Comparison of ENCODE assay signal across 11 mouse cellular contexts in the genomic region with DNA sequence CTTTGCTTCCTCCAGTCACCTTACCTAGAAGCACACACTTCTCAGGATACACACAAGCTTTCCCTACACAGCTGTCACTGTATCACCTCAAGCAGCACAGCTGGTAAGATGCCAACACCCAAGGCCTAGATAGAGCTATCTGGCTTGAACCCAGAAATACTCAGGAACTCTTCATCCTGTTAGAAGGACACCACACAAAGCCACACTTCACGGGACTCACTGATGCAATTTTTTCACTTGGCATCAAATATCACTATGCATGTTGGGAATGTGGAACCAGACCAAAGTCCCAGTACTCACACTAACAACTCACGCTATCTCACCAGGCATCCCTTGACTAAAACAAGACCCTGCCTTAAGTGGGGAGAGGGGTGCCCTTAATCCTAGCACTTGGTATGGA. TPM values are rescaled to one million over a fixed set of nuclear protein-coding genes. Genes with fewer than 3 reads are reported as not detected.
A peak's percentile ranks its signal among the peaks of the same experiment; 100 is the strongest.
DNase-seq lines count a peak whose midpoint lies in the region; ATAC-seq lines count a peak whose summit lies in the region.
"Had no signal": no experiment of that assay in that cellular context is flagged by ENCODE, and none has a peak within 500 bp of the region (broad histone marks: within the 10 kb centered on the region; RNA-seq: fewer than 3 reads in every experiment).

No protein-coding gene starts in this region.

- H3K9me3 ChIP-seq in hindbrain, embryonic 10.5 days, result no peaks in the 10 kb centered on the region
- H3K9me3 ChIP-seq in hindbrain, embryonic 11.5 days (ENCODE audit: control insufficient read depth, low read length), result no peaks in the 10 kb centered on the region
- no peaks in the 10 kb centered on the region for H3K9me3 ChIP-seq in forebrain, embryonic 14.5 days (replicated peaks; ENCODE audit: control insufficient read depth, low read length)

- H3K27ac ChIP-seq in hindbrain, embryonic 10.5 days, result no peak overlapping the region
- no peak overlapping the region for H3K27ac ChIP-seq in hindbrain, embryonic 11.5 days (ENCODE audit: low read depth, low read length)
- no peak overlapping the region for H3K27ac ChIP-seq in forebrain, embryonic 14.5 days (ENCODE audit: low read depth, low read length)

- peak overlapping the region; percentile 91 for H3K4me3 ChIP-seq in hindbrain, embryonic 10.5 days
- no peak overlapping the region for H3K4me3 ChIP-seq in hindbrain, embryonic 11.5 days (ENCODE audit: low read depth, low read length)
- H3K4me3 ChIP-seq in forebrain, embryonic 14.5 days (ENCODE audit: low read depth, low read length), result no peak overlapping the region

- H3K4me1 ChIP-seq in hindbrain, embryonic 10.5 days (replicated peaks), result peaks cover 39% of the 10 kb centered on the region
- peaks cover 5% of the 10 kb centered on the region; the same call in 1 of the 2 replicates for H3K4me1 ChIP-seq in hindbrain, embryonic 11.5 days (replicated peaks; ENCODE audit: control insufficient read depth, insufficient read depth, low read length)
- H3K4me1 ChIP-seq in forebrain, embryonic 14.5 days (ENCODE audit: control insufficient read depth, insufficient read depth, low read length), result peaks cover 23% of the 10 kb centered on the region

- peaks cover 53% of the 10 kb centered on the region for H3K36me3 ChIP-seq in hindbrain, embryonic 10.5 days
- peaks cover 7% of the 10 kb centered on the region; the same call in 1 of the 2 replicates for H3K36me3 ChIP-seq in hindbrain, embryonic 11.5 days (ENCODE audit: control insufficient read depth, insufficient read depth, low read length)
- H3K36me3 ChIP-seq in forebrain, embryonic 14.5 days (ENCODE audit: control insufficient read depth, insufficient read depth, low read length), result peaks cover 27% of the 10 kb centered on the region

- no peaks in the 10 kb centered on the region for H3K27me3 ChIP-seq in hindbrain, embryonic 10.5 days (ENCODE audit: insufficient read depth, poor library complexity, severe bottlenecking)
- H3K27me3 ChIP-seq in hindbrain, embryonic 11.5 days (ENCODE audit: control insufficient read depth, insufficient read depth, low read length), result no peaks in the 10 kb centered on the region
- H3K27me3 ChIP-seq in forebrain, embryonic 14.5 days (replicated peaks; ENCODE audit: control insufficient read depth, insufficient read depth, low read length), result no peaks in the 10 kb centered on the region

- H3K9ac ChIP-seq in hindbrain, embryonic 11.5 days (ENCODE audit: low read depth, low read length), result no peak overlapping the region
- no peak overlapping the region for H3K9ac ChIP-seq in forebrain, embryonic 14.5 days (ENCODE audit: low read length)

- no peak overlapping the region; the same call in 1 of the 2 replicates for H3K4me2 ChIP-seq in hindbrain, embryonic 11.5 days (replicated peaks; ENCODE audit: low read depth, low read length)
- H3K4me2 ChIP-seq in forebrain, embryonic 14.5 days (ENCODE audit: low read length), result peak overlapping the region; percentile 82

- WGBS in hindbrain, embryonic 10.5 days, result 89% methylated on average over 2 of the region's 2 CpGs
- 83% methylated on average over 2 of the region's 2 CpGs for WGBS in hindbrain, embryonic 11.5 days
- WGBS in forebrain, embryonic 14.5 days, result 76% methylated on average over 2 of the region's 2 CpGs

- DNase-seq in hindbrain, embryonic 10.5 days (ENCODE audit: low spot score), result no peak
- DNase-seq in hindbrain, embryonic 11.5 days (ENCODE audit: low spot score), result no peak
- peak; percentile 55 for DNase-seq in adipocyte (ENCODE audit: low spot score)
- no peak for DNase-seq in forebrain, embryonic 14.5 days (ENCODE audit: low spot score)
- no peak for DNase-seq in left cerebral cortex, adult 9 months (ENCODE audit: low spot score in 2 of 2)
- DNase-seq in spleen, adult 18-20 months, result no peak
- DNase-seq: embryo, embryonic 11 days; retina, postnatal 1 day had no signal

- no peak for ATAC-seq in hindbrain, embryonic 11.5 days (ENCODE audit: low FRiP score)
- ATAC-seq in forebrain, embryonic 14.5 days, result no peak
- ATAC-seq in megakaryocyte-erythroid progenitor cell, adult 5-6 weeks (replicated peaks; ENCODE audit: low FRiP score, low TSS enrichment, poor library complexity, severe bottlenecking), result 0 out of 2 replicates have a peak, but pooled peaks have one; percentile 6
- no peak for ATAC-seq in inflammation-experienced regulatory T-cells, adult 6 months

RNA-seq across cellular contexts. Expression of a gene that starts 3.7 kb away (rescaled TPM):
- 302 and 343 TPM in 2 replicates for polyA plus RNA-seq in hindbrain, embryonic 10.5 days (2016; fragmentation: Nextera tagmentation; extraction: Ambion mirVana)
- polyA plus RNA-seq in hindbrain, embryonic 11.5 days (2014; fragmentation: Nextera tagmentation; extraction: Ambion mirVana), result 271 and 322 TPM in 2 replicates
- 407 and 420 TPM in 2 replicates for polyA plus RNA-seq in forebrain, embryonic 14.5 days (2014; fragmentation: Nextera tagmentation; extraction: Ambion mirVana)
- total RNA-seq in megakaryocyte-erythroid progenitor cell, adult 5-6 weeks (2014; fragmentation: Nextera tagmentation), result 74.2 and 89.2 TPM in 2 replicates
- total RNA-seq in megakaryocyte-erythroid progenitor cell, adult 5-6 weeks (2017), result 43.2 and 45.6 TPM in 2 replicates
- 10 to 100 TPM; 19.8 to 78.8 (median 44.8) TPM for polyA plus RNA-seq in inflammation-experienced regulatory T-cells, adult 6 months (2017; shearing (Covaris generic))

RNA-seq across cellular contexts. Expression of a gene that starts 7.9 kb away (rescaled TPM):
- not detected in 2 replicates for polyA plus RNA-seq in hindbrain, embryonic 10.5 days (2016; fragmentation: Nextera tagmentation; extraction: Ambion mirVana)
- polyA plus RNA-seq in hindbrain, embryonic 11.5 days (2014; fragmentation: Nextera tagmentation; extraction: Ambion mirVana), result not detected in 2 replicates
- polyA plus RNA-seq in forebrain, embryonic 14.5 days (2014; fragmentation: Nextera tagmentation; extraction: Ambion mirVana), result not detected in 2 replicates
- 0.32 and 0.48 TPM in 2 replicates for total RNA-seq in megakaryocyte-erythroid progenitor cell, adult 5-6 weeks (2014; fragmentation: Nextera tagmentation)
- not detected in 2 replicates for total RNA-seq in megakaryocyte-erythroid progenitor cell, adult 5-6 weeks (2017)
- polyA plus RNA-seq in inflammation-experienced regulatory T-cells, adult 6 months (2017; shearing (Covaris generic)), result under 1 TPM in 1 of 3 experiments, not detected in 2; 0.25 TPM
- total RNA-seq: left cerebral cortex, adult 18-20 months had no signal

RNA-seq across cellular contexts. Expression of a gene that starts 8.5 kb away (rescaled TPM):
- polyA plus RNA-seq in hindbrain, embryonic 10.5 days (2016; fragmentation: Nextera tagmentation; extraction: Ambion mirVana), result 11.9 and 13.0 TPM in 2 replicates
- polyA plus RNA-seq in hindbrain, embryonic 11.5 days (2014; fragmentation: Nextera tagmentation; extraction: Ambion mirVana), result 6.3 and 7.0 TPM in 2 replicates
- 7.2 and 9.7 TPM in 2 replicates for polyA plus RNA-seq in forebrain, embryonic 14.5 days (2014; fragmentation: Nextera tagmentation; extraction: Ambion mirVana)
- total RNA-seq in megakaryocyte-erythroid progenitor cell, adult 5-6 weeks (2014; fragmentation: Nextera tagmentation), result 4.2 and 4.3 TPM in 2 replicates
- 10.4 and 12.1 TPM in 2 replicates for total RNA-seq in megakaryocyte-erythroid progenitor cell, adult 5-6 weeks (2017)
- 1 to 10 TPM; 5.9 to 8.0 (median 7.9) TPM for polyA plus RNA-seq in inflammation-experienced regulatory T-cells, adult 6 months (2017; shearing (Covaris generic))

RNA-seq across cellular contexts. Expression of a gene that starts 21.9 kb away (rescaled TPM):
- polyA plus RNA-seq in hindbrain, embryonic 10.5 days (2016; fragmentation: Nextera tagmentation; extraction: Ambion mirVana), result 17.5 and 20.7 TPM in 2 replicates
- 25.2 and 32.2 TPM in 2 replicates for polyA plus RNA-seq in hindbrain, embryonic 11.5 days (2014; fragmentation: Nextera tagmentation; extraction: Ambion mirVana)
- polyA plus RNA-seq in forebrain, embryonic 14.5 days (2014; fragmentation: Nextera tagmentation; extraction: Ambion mirVana), result 19.6 and 23.9 TPM in 2 replicates
- total RNA-seq in megakaryocyte-erythroid progenitor cell, adult 5-6 weeks (2014; fragmentation: Nextera tagmentation), result 73.2 and 81.9 TPM in 2 replicates
- total RNA-seq in megakaryocyte-erythroid progenitor cell, adult 5-6 weeks (2017), result 112 and 158 TPM in 2 replicates
- polyA plus RNA-seq in inflammation-experienced regulatory T-cells, adult 6 months (2017; shearing (Covaris generic)), result 10 to 100 TPM; 25.4 to 38.2 (median 29.1) TPM

RNA-seq across cellular contexts. Expression of a gene that starts 29.5 kb away (rescaled TPM):
- not detected in 2 replicates for polyA plus RNA-seq in hindbrain, embryonic 10.5 days (2016; fragmentation: Nextera tagmentation; extraction: Ambion mirVana)
- not detected in 2 replicates for polyA plus RNA-seq in hindbrain, embryonic 11.5 days (2014; fragmentation: Nextera tagmentation; extraction: Ambion mirVana)
- polyA plus RNA-seq in forebrain, embryonic 14.5 days (2014; fragmentation: Nextera tagmentation; extraction: Ambion mirVana), result 0.16 TPM in 1 of 2 replicates, not detected in the other
- total RNA-seq in megakaryocyte-erythroid progenitor cell, adult 5-6 weeks (2014; fragmentation: Nextera tagmentation), result not detected in 2 replicates
- not detected in 2 replicates for total RNA-seq in megakaryocyte-erythroid progenitor cell, adult 5-6 weeks (2017)
- polyA plus RNA-seq in inflammation-experienced regulatory T-cells, adult 6 months (2017; shearing (Covaris generic)), result not detected
- total RNA-seq: left cerebral cortex, adult 18-20 months had no signal
